ENCODE assay signal across 8 mouse cellular contexts in the genomic region with DNA sequence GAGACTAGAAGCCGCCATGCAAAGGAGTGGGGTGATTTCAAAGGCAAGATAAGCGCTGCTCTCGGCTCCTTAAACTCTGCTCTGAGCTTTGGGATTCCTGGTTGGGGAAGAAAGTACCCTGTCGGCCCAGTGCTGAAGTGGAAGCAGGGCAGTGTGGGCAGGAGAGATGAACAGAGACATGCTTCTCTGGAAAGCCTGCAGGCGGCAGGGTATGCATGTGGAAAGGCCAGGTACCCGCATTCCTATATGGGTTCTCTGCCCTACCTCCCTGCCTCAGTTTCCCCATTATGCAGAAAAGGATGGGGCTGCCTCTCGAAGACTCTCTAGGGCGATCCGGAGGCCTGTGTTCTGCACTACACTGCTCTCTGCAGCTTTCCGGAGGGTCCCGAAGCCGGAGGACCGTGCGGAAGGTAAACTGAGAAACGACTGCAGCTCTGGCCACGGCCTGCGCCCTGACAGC. TPM values are rescaled to one million over a fixed set of nuclear protein-coding genes. Genes with fewer than 3 reads are reported as not detected.
DNase-seq lines count a peak whose midpoint lies in the region; ATAC-seq and TF ChIP-seq lines count a peak whose summit lies in the region.

No protein-coding gene starts in this region.

- ATAC-seq in heart, embryonic 12.5 days (ENCODE audit: insufficient number of reproducible peaks, low FRiP score), result peak; percentile 34
- ATAC-seq in embryonic facial prominence, embryonic 11.5 days (replicated peaks; ENCODE audit: insufficient number of reproducible peaks, low FRiP score, low TSS enrichment, low read depth), result peak; percentile 75
- peak; percentile 75 for ATAC-seq in hindbrain, embryonic 14.5 days (ENCODE audit: low FRiP score)
- ATAC-seq in lung, embryonic 15.5 days (ENCODE audit: borderline replicate concordance, extremely low read depth, low FRiP score, low TSS enrichment), result peak; percentile 43
- peak; percentile 43 for ATAC-seq in stomach, postnatal 0 days (ENCODE audit: low FRiP score, low TSS enrichment)

- no peaks in the 10 kb centered on the region for H3K36me3 ChIP-seq in heart, embryonic 12.5 days
- no peaks in the 10 kb centered on the region; the same call in 1 of the 2 replicates for H3K36me3 ChIP-seq in ES-E14 (ENCODE audit: control insufficient read depth, insufficient read depth, low read length, poor library complexity, severe bottlenecking)
- H3K36me3 ChIP-seq in embryonic facial prominence, embryonic 11.5 days (replicated peaks; ENCODE audit: control insufficient read depth, insufficient read depth, low read depth, low read length), result no peaks in the 10 kb centered on the region
- H3K36me3 ChIP-seq in hindbrain, embryonic 14.5 days (replicated peaks; ENCODE audit: control insufficient read depth, insufficient read depth), result no peaks in the 10 kb centered on the region
- H3K36me3 ChIP-seq in lung, embryonic 15.5 days, result peaks cover 5% of the 10 kb centered on the region; the same call in 1 of the 2 replicates
- no peaks in the 10 kb centered on the region for H3K36me3 ChIP-seq in stomach, postnatal 0 days (ENCODE audit: control insufficient read depth, insufficient read depth, low read length)

- DNase-seq in heart, adult 8-10 months (ENCODE audit: low spot score), result no peak
- DNase-seq in ES-E14 (ENCODE audit: low read depth, low spot score), result no peak
- peak; percentile 24 for DNase-seq in embryonic facial prominence, embryonic 11.5 days (ENCODE audit: low spot score)
- DNase-seq in hindbrain, embryonic 14.5 days (ENCODE audit: low spot score), result no peak
- DNase-seq in stomach, postnatal 0 days (ENCODE audit: low spot score), result peak; percentile 45
- DNase-seq in left cerebral cortex, adult 9 months (ENCODE audit: low spot score in 2 of 2), result no peak

- under 1% methylated on average over 17 of the region's 17 CpGs for whole genome bisulfite sequencing in heart, embryonic 12.5 days
- WGBS in embryonic facial prominence, embryonic 11.5 days, result under 1% methylated on average over 17 of the region's 17 CpGs
- 1% methylated on average over 17 of the region's 17 CpGs for WGBS in hindbrain, embryonic 14.5 days
- under 1% methylated on average over 17 of the region's 17 CpGs for WGBS in lung, embryonic 15.5 days
- 2% methylated on average over 17 of the region's 17 CpGs for WGBS in stomach, postnatal 0 days

- TF ChIP-seq EP300 in stomach, postnatal 0 days (optimal IDR thresholded peaks at IDR 0.05), result no peak

- H3K4me3 ChIP-seq in heart, embryonic 12.5 days, result peak overlapping the region; percentile 88
- H3K4me3 ChIP-seq in ES-E14 (ENCODE audit: insufficient read depth in 1 of 2, low read depth in 1 of 2, low read length in 2 of 2, poor library complexity in 1 of 2, severe bottlenecking in 1 of 2), result peak overlapping the region; percentile 85 to 99
- H3K4me3 ChIP-seq in embryonic facial prominence, embryonic 11.5 days (ENCODE audit: low read depth, low read length), result peak overlapping the region; percentile 69
- H3K4me3 ChIP-seq in hindbrain, embryonic 14.5 days (replicated peaks; ENCODE audit: low read length), result peak overlapping the region; percentile 62
- H3K4me3 ChIP-seq in lung, embryonic 15.5 days, result peak overlapping the region; percentile 71
- peak overlapping the region; percentile 81 for H3K4me3 ChIP-seq in stomach, postnatal 0 days (ENCODE audit: low read depth, low read length)

- H3K27me3 ChIP-seq in heart, embryonic 12.5 days (replicated peaks), result no peaks in the 10 kb centered on the region
- no peaks in the 10 kb centered on the region for H3K27me3 ChIP-seq in embryonic facial prominence, embryonic 11.5 days (ENCODE audit: control insufficient read depth, insufficient read depth, low read length)
- H3K27me3 ChIP-seq in hindbrain, embryonic 14.5 days (ENCODE audit: control insufficient read depth, insufficient read depth, low read length), result no peaks in the 10 kb centered on the region
- H3K27me3 ChIP-seq in lung, embryonic 15.5 days, result no peaks in the 10 kb centered on the region
- no peaks in the 10 kb centered on the region for H3K27me3 ChIP-seq in stomach, postnatal 0 days (ENCODE audit: control insufficient read depth, insufficient read depth, low read length)

- H3K27ac ChIP-seq in heart, embryonic 12.5 days (ENCODE audit: poor library complexity, severe bottlenecking), result peak overlapping the region; percentile 62
- no peak overlapping the region for H3K27ac ChIP-seq in ES-E14 (ENCODE audit: insufficient read depth, low read depth, low read length, poor library complexity, severe bottlenecking)
- H3K27ac ChIP-seq in embryonic facial prominence, embryonic 11.5 days (replicated peaks; ENCODE audit: low read depth, low read length), result no peak overlapping the region
- peak overlapping the region; percentile 17; the same call in 1 of the 2 replicates for H3K27ac ChIP-seq in hindbrain, embryonic 14.5 days
- peak overlapping the region; percentile 82 for H3K27ac ChIP-seq in lung, embryonic 15.5 days
- peak overlapping the region; percentile 89 for H3K27ac ChIP-seq in stomach, postnatal 0 days (replicated peaks)

- peak overlapping the region; percentile 81 for H3K9ac ChIP-seq in heart, embryonic 12.5 days
- peak overlapping the region; percentile 75 for H3K9ac ChIP-seq in ES-E14 (ENCODE audit: insufficient read depth, low read depth, low read length, poor library complexity, severe bottlenecking)
- H3K9ac ChIP-seq in embryonic facial prominence, embryonic 11.5 days (replicated peaks; ENCODE audit: low read length), result peak overlapping the region; percentile 58
- peak overlapping the region; percentile 61 for H3K9ac ChIP-seq in hindbrain, embryonic 14.5 days
- H3K9ac ChIP-seq in lung, embryonic 15.5 days, result peak overlapping the region; percentile 59
- H3K9ac ChIP-seq in stomach, postnatal 0 days (ENCODE audit: low read length), result peak overlapping the region; percentile 81

- peak overlapping the region; percentile 97 for H3K4me2 ChIP-seq in heart, embryonic 12.5 days
- H3K4me2 ChIP-seq in embryonic facial prominence, embryonic 11.5 days (ENCODE audit: low read depth, low read length), result peak overlapping the region; percentile 84
- H3K4me2 ChIP-seq in hindbrain, embryonic 14.5 days (replicated peaks), result peak overlapping the region; percentile 82
- H3K4me2 ChIP-seq in lung, embryonic 15.5 days, result peak overlapping the region; percentile 80
- peak overlapping the region; percentile 93 for H3K4me2 ChIP-seq in stomach, postnatal 0 days (replicated peaks; ENCODE audit: low read depth)

- H3K9me3 ChIP-seq in heart, embryonic 12.5 days (replicated peaks), result no peaks in the 10 kb centered on the region
- H3K9me3 ChIP-seq in ES-E14 (ENCODE audit: control insufficient read depth, insufficient read depth, low read depth, low read length), result no peaks in the 10 kb centered on the region
- no peaks in the 10 kb centered on the region for H3K9me3 ChIP-seq in embryonic facial prominence, embryonic 11.5 days (replicated peaks; ENCODE audit: control insufficient read depth, low read length)
- no peaks in the 10 kb centered on the region for H3K9me3 ChIP-seq in hindbrain, embryonic 14.5 days (ENCODE audit: control insufficient read depth, low read length)
- no peaks in the 10 kb centered on the region for H3K9me3 ChIP-seq in lung, embryonic 15.5 days
- no peaks in the 10 kb centered on the region for H3K9me3 ChIP-seq in stomach, postnatal 0 days (ENCODE audit: control insufficient read depth, low read length)

- in situ Hi-C loops in ES-E14 (cut with MboI; ENCODE audit: low sequenced_read_pairs in 2 of 2, unreplicated experiment in 2 of 2), result no loop called here

- peaks cover 30% of the 10 kb centered on the region for H3K4me1 ChIP-seq in heart, embryonic 12.5 days (replicated peaks)
- H3K4me1 ChIP-seq in ES-E14 (ENCODE audit: control insufficient read depth in 2 of 2, insufficient read depth in 2 of 2, low read length in 2 of 2, poor library complexity in 1 of 2), result peaks cover 0 to 11% of the 10 kb centered on the region in 2 experiments; a peak in 3 of 4 replicates
- no peaks in the 10 kb centered on the region; the same call in 1 of the 2 replicates for H3K4me1 ChIP-seq in embryonic facial prominence, embryonic 11.5 days (ENCODE audit: control insufficient read depth, insufficient read depth, low read length)
- peaks cover 22% of the 10 kb centered on the region for H3K4me1 ChIP-seq in hindbrain, embryonic 14.5 days (replicated peaks; ENCODE audit: control insufficient read depth, insufficient read depth, low read length)
- H3K4me1 ChIP-seq in lung, embryonic 15.5 days, result peaks cover 27% of the 10 kb centered on the region
- H3K4me1 ChIP-seq in stomach, postnatal 0 days (replicated peaks; ENCODE audit: control insufficient read depth, insufficient read depth), result peaks cover 2% of the 10 kb centered on the region; the same call in 1 of the 2 replicates

- peak; percentile 60 for TF ChIP-seq CTCF in stomach, postnatal 0 days (IDR thresholded peaks at IDR 0.05; ENCODE audit: low read depth)

RNA-seq across cellular contexts. Expression of a gene that starts 0.5 kb away (rescaled TPM):
- 253 and 258 TPM in 2 replicates for polyA plus RNA-seq in heart, embryonic 12.5 days (2016; fragmentation: Nextera tagmentation; extraction: Ambion mirVana)
- 100 to 1,000 TPM in 3 of 4 experiments, 10 to 100 TPM in 1; 94.6 to 115 (median 104) TPM for total RNA-seq in heart, adult 8-10 months (2022)
- 371 and 407 TPM in 2 replicates for total RNA-seq in ES-E14 (2012; rRNA removed)
- 243 and 262 TPM in 2 replicates for polyA plus RNA-seq in embryonic facial prominence, embryonic 11.5 days (2014; fragmentation: Nextera tagmentation; extraction: Ambion mirVana)
- 259 and 340 TPM in 2 replicates for polyA plus RNA-seq in hindbrain, embryonic 14.5 days (2014; fragmentation: Nextera tagmentation; extraction: Ambion mirVana)
- polyA plus RNA-seq in lung, embryonic 15.5 days (2015; fragmentation: Nextera tagmentation; extraction: Ambion mirVana), result 531 and 546 TPM in 2 replicates
- polyA plus RNA-seq in stomach, postnatal 0 days (2015; fragmentation: Nextera tagmentation; extraction: Ambion mirVana), result 508 and 530 TPM in 2 replicates

RNA-seq across cellular contexts. Expression of a gene that starts 8.9 kb away (rescaled TPM):
- 139 and 140 TPM in 2 replicates for polyA plus RNA-seq in heart, embryonic 12.5 days (2016; fragmentation: Nextera tagmentation; extraction: Ambion mirVana)
- total RNA-seq in heart, adult 8-10 months (2022), result 10 to 100 TPM; 39.4 to 45.2 (median 42.4) TPM
- total RNA-seq in ES-E14 (2012; rRNA removed), result 178 and 189 TPM in 2 replicates
- 261 and 263 TPM in 2 replicates for polyA plus RNA-seq in embryonic facial prominence, embryonic 11.5 days (2014; fragmentation: Nextera tagmentation; extraction: Ambion mirVana)
- 99.5 and 102 TPM in 2 replicates for polyA plus RNA-seq in hindbrain, embryonic 14.5 days (2014; fragmentation: Nextera tagmentation; extraction: Ambion mirVana)
- polyA plus RNA-seq in lung, embryonic 15.5 days (2015; fragmentation: Nextera tagmentation; extraction: Ambion mirVana), result 180 and 181 TPM in 2 replicates
- 59.5 and 59.8 TPM in 2 replicates for polyA plus RNA-seq in stomach, postnatal 0 days (2015; fragmentation: Nextera tagmentation; extraction: Ambion mirVana)

RNA-seq across cellular contexts. Expression of a gene that starts 37.6 kb away (rescaled TPM):
- 1,393 and 1,408 TPM in 2 replicates for polyA plus RNA-seq in heart, embryonic 12.5 days (2016; fragmentation: Nextera tagmentation; extraction: Ambion mirVana)
- 100 to 1,000 TPM; 202 to 357 (median 299) TPM for total RNA-seq in heart, adult 8-10 months (2022)
- 411 and 485 TPM in 2 replicates for total RNA-seq in ES-E14 (2012; rRNA removed)
- 423 and 462 TPM in 2 replicates for polyA plus RNA-seq in embryonic facial prominence, embryonic 11.5 days (2014; fragmentation: Nextera tagmentation; extraction: Ambion mirVana)
- polyA plus RNA-seq in hindbrain, embryonic 14.5 days (2014; fragmentation: Nextera tagmentation; extraction: Ambion mirVana), result 532 and 583 TPM in 2 replicates
- polyA plus RNA-seq in lung, embryonic 15.5 days (2015; fragmentation: Nextera tagmentation; extraction: Ambion mirVana), result 1,944 and 2,059 TPM in 2 replicates
- 1,616 and 1,849 TPM in 2 replicates for polyA plus RNA-seq in stomach, postnatal 0 days (2015; fragmentation: Nextera tagmentation; extraction: Ambion mirVana)

Comparison
In these comparisons a context has a peak if more than half of its experiments do, and no peak if none do; other contexts are left out.
1. H3K27ac ChIP-seq: peak in heart, embryonic 12.5 days (single experiment), hindbrain, embryonic 14.5 days (single experiment), lung, embryonic 15.5 days (single experiment) and stomach, postnatal 0 days (single experiment); none in ES-E14 (single experiment) and embryonic facial prominence, embryonic 11.5 days (single experiment).
2. DNase-seq: peak in embryonic facial prominence, embryonic 11.5 days (single experiment) and stomach, postnatal 0 days (single experiment); none in heart, adult 8-10 months (single experiment), ES-E14 (single experiment), hindbrain, embryonic 14.5 days (single experiment) and left cerebral cortex, adult 9 months (0 of 2).
3. Peak in every context shown above with its lines, with median percentiles within 50 percentile points of each other: ATAC-seq, H3K4me2 ChIP-seq, H3K4me3 ChIP-seq and H3K9ac ChIP-seq.